Mouse (Mus musculus): Measurements from ENCODE around the gene Fam57b. TPM values are rescaled to one million over a fixed set of nuclear protein-coding genes. Genes with fewer than 3 reads are reported as not detected.
"Not testable (repeated sequence)": the region's sequence is repeated elsewhere in the genome, so short reads cannot be mapped to it uniquely, and the experiment has no call there.

Gene Fam57b
- total RNA-seq, 2 experiments from 2014 or later, result 12.9 to 13.7 TPM

DNA sequence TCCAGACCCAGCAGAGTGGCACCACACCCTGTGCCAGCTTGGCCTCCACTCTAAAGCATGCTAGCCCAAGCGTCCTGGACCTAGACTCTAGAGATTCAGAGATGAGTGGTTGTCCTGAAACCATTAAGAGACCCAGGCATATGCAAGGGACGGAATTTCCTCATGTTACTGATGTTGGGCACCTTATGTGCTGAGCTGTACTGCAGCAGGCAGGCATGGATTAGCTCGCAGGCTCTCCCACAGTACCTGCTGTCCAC lies 21.6 kb upstream of the Fam57b start:
- intact Hi-C loops (cut with DNase I), result loop anchor here (2.0 kb wide), 1 partner anchor 15 kb away; no protein-coding TSS in a partner anchor

DNA sequence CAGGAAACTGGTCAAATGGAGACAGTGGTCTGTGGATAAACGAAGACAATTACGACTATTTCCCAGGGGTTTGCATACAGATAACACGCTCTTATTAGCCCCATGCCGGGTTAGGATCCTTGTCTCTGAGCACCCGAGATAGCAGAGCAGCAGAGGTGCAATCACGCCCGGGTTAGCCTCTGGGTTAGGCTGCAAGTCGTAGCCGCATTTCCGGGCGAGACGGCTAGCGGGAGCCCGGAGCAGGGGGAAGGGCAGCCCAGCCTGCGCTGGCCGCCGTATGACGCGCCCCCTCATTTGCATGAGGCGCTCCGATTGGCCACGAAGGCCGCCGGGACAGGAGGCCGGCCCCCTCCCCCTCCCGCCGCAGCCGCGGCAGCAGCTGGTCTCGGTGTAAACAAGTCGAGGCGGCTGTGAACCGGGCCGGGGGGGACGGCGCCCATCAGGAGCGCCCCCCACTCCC lies 20.8 kb upstream of the Fam57b start, which contains the start of gene Ypel3:
Ypel3 (plus strand) TSS at position 358 of the 460 bp plus-strand sequence.
- intact Hi-C loops (cut with DNase I), result no loop called here
- DNase-seq, result peak; percentile 97

More for the DNA sequence above, 21.6 kb upstream of the Fam57b start:
- no peak for DNase-seq

DNA sequence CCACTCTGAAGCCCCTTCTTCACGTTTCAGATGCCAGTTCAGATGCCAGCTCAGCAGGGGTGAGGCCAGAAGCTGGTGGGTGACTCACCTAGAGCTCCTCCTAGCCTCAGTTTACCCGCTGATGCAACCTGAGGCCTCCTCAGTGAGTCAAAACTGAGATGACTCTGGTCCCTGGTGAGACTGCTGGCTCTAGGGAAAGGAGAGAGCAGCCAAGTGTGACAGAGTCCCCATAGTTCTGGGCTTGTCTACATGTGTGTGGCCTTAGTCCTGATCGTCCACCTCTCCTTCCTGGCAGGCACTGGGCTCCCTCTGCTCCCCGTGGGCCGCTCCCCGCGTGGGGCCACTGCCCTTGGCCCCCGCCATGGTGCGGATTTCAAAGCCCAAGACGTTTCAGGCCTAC lies 20.0 kb upstream of the Fam57b start:
- no peak for DNase-seq
- intact Hi-C loops (cut with DNase I), result no loop called here

DNA sequence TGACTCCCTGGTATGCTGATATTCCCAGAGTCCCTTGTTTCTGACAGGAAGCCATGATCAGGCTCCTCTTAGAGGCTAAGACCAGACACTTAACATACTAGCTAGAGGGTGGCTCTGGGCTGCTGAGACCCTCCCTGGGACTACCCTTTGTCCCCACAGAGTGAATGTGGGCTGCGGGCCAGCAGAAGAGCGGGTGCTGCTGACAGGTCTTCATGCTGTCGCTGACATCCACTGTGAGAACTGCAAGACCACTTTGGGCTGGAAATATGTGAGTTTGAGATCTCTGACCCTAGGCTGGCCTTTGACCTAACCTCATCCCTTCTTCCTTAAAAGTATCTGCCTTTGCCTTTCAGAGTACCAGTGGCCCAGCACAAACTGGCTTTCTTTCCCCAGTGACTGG lies 19.3 kb upstream of the Fam57b start:
- intact Hi-C loops (cut with DNase I), result no loop called here
- DNase-seq, result no peak

DNA sequence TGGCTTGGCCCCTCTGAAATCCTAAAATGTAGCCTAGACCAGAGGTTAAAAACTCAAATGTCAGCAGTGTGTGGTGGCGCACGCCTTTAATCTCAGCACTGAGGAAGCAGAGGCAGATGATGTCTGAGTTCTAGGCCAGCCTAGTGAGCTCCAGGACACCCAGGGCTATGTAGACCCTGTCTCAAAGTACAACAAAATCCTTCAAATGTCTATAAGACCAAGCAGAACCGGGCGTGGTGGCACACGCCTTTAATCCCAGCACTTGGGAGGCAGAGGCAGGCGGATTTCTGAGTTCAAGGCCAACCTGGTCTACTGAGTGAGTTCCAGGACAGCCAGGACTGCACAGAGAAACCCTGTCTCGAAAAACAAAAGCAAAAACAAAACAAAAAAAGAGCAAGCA lies 18.4 kb upstream of the Fam57b start:
- intact Hi-C loops (cut with DNase I); DNase-seq: not testable (repeated sequence)

DNA sequence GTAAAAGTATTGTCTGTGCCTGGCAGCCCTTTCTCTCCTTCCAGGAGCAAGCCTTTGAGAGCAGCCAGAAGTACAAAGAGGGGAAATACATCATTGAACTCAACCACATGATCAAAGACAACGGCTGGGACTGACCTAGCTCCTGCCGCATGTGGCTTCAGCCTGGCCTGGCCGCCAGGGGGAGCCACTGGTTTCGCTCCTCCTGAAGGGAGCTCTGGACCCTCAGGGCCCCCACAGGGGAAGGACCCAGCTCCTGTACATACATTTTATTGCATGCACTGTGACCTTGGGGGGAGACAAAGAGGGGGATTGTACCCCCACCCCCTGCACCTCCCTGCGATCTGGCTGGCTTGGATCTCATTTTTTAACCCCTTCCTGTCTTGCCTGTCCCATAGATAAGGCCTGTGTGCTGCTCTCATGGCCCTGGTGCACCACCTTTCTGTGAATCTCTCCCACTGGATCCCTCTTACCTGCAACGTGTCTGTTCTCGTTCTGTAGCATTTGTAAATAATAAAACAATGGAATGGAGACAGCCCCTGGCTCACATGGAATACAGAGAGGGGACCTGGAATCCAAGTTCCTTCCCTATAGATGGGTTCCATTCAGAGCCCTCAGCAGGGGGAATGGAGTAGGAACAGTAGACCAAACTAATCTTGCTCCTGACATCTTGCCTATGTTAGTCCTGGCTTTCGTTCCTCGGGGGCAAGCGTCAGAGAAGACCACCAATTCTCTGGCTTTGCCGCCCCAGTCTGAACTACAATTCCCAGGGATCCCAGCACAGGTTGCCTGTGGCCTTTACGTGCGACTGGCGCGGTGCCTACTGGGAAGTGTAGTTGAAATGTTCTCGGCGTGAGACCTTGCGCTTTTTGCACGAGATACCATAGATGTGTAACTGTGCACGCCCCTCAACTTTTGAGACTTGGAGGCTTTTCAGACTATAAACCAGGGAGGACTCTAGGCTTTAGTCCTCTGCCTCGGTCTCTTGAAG lies 17.2 kb upstream of the Fam57b start:
- DNase-seq, result peak; percentile 89 to 93
- intact Hi-C loops (cut with DNase I), result no loop called here

DNA sequence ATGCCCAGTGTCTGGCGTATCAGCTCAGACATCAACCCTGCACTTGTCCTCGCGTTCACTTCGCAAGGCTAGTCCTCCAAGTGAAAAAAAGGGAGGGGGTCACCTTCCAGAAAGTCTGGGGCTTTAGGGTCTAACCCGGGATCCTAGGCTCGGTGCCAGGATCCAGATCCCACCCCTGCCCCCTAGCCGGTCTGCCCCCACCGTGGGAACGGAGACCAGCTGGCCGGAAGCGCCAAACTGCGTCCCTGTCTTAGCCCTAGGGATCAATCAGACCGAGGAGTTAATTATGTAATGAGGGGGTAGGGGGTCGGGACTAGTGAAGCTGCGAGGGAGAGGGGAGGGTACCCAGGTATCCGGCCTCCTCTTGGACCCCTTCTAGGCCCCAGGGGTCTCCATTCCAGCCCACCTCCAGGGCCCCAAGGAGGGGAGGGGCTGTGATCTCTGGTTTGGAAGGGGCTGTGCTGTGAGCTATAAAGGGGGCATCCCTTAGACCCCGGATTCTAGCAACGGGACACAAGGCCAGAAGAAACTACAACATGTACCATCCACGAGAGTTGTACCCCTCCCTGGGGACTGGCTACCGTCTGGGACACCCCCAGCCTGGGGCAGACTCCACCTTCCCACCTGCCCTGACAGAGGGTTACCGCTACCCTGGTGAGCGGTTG lies 16.4 kb upstream of the Fam57b start, which contains the start of gene Tbx6:
Tbx6 (plus strand) TSS at position 513 of the 665 bp plus-strand sequence.
- peak in 1 of 2 experiments; percentile 48 for DNase-seq
- intact Hi-C loops (cut with DNase I), result no loop called here

DNA sequence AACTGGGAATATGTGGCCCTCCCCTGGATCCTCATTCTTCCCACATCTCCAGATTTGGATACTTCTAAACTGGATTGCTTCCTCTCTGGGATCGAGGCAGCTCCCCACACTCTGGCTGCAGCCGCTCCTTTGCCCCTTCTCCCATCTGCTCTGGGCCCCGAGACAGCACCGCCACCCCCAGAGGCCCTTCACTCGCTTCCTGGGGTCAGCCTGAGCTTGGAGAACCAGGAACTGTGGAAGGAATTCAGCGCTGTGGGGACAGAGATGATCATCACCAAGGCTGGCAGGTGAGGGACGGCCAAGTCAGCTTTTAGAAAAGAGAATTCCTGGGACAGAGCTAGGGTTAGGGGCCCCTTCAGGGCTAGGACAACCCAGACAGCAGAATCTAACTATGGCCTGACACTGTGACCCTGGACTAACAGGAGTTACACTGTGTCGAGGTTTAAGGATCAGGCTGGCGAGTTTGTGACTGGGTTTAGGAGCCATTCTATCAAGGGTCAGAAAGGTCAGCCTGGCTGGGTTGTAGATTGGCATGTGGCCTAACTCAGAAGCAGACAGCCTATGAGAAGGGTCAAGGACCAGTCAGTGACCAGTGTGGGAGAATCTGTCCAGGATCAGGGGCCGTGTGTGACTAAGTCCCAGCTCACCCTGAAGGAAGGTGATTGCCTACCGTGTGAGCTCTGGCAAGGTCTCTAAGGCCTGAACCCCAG lies 15.7 kb upstream of the Fam57b start:
- no peak for DNase-seq
- intact Hi-C loops (cut with DNase I), result no loop called here

DNA sequence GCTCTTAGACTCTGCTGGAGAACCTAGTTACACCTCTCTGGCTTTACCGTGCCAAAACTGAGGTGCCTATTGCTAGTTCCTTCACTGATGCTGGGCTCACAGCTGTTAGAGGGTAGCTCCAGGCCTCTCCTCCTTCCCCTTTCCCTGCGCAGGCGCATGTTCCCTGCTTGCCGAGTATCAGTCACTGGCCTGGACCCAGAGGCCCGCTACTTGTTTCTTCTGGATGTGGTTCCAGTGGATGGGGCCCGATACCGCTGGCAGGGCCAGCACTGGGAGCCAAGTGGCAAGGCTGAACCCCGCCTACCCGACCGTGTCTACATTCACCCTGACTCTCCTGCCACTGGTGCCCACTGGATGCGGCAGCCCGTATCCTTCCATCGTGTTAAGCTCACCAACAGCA lies 14.8 kb upstream of the Fam57b start:
- DNase-seq, result no peak
- intact Hi-C loops (cut with DNase I), result no loop called here

DNA sequence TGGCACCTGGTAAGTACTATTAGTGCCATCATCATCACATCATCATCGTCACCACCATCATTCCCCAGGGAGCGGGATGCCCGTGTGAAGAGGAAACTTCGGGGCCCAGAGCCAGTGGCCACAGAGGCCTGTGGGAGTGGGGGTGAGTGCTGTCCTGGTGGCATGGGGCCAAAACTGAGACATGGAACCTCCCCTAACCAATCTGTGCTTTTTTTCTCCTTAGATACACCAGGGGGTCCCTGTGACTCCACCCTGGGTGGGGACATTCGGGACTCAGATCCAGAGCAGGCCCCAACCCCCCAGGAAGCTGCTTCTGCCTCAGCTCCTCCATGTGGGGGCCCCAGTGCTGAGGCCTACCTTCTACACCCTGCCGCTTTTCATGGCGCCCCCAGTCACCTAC lies 13.0 kb upstream of the Fam57b start:
- DNase-seq, result no peak
- intact Hi-C loops (cut with DNase I), result no loop called here

DNA sequence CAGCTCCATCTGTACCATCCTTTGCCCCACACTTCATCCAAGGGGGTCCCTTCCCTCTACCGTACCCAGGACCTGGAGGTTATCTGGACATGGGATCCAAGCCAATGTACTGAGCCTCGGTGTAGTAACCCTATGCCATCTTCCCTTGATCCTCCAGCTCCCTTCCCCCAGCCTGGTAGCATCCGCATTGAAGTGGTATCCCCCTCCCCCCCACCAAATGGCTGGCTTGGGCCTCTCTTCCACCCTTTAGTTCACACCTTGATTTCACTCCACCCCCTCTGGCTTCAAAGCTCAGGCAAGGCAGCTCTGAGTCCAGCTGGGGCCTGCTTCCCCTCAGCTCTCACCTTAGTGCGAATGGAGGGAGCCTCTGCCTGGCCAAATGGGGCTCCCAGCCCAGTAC lies 12.4 kb upstream of the Fam57b start:
- no peak for DNase-seq
- intact Hi-C loops (cut with DNase I), result no loop called here

DNA sequence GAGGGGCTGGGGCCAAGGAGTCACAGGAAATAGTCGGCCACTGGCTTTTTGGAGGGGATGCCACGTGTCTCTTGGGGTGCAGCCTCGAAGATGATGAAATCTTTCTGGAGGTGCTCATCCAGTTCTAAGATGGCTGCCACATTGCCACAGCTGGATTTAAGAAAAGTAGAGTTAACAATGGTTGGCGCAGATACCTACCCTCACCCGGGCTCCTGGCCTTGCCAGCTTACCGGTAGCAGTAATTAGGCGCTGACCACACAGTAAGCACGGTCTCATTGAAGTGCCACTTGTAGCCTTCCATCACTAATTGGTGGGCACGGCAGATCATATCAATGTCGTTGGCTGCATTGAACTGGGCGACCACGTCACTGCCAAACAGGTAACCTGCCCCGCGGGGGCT lies 11.3 kb upstream of the Fam57b start:
- intact Hi-C loops (cut with DNase I), result no loop called here
- no peak for DNase-seq

DNA sequence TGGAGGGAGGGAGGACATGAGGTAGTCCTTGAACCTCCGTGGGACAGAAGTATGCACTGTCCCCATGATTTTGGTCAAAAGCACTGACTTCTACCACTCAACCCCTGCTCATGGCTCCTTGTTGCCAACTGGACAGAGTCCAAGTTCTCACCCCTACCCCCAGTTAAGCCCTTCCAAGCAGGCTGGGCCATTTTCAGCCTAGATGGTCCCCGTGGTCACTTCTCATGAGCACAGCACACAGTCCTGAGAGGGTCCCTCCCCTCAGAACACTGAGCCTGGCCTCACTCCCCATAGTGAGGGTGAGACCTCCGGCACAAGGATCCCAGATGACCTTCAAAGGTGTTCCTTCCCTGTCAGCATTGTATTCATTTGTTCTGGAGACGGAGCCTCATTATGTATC lies 8.3 kb upstream of the Fam57b start:
- intact Hi-C loops (cut with DNase I), result no loop called here
- no peak for DNase-seq

DNA sequence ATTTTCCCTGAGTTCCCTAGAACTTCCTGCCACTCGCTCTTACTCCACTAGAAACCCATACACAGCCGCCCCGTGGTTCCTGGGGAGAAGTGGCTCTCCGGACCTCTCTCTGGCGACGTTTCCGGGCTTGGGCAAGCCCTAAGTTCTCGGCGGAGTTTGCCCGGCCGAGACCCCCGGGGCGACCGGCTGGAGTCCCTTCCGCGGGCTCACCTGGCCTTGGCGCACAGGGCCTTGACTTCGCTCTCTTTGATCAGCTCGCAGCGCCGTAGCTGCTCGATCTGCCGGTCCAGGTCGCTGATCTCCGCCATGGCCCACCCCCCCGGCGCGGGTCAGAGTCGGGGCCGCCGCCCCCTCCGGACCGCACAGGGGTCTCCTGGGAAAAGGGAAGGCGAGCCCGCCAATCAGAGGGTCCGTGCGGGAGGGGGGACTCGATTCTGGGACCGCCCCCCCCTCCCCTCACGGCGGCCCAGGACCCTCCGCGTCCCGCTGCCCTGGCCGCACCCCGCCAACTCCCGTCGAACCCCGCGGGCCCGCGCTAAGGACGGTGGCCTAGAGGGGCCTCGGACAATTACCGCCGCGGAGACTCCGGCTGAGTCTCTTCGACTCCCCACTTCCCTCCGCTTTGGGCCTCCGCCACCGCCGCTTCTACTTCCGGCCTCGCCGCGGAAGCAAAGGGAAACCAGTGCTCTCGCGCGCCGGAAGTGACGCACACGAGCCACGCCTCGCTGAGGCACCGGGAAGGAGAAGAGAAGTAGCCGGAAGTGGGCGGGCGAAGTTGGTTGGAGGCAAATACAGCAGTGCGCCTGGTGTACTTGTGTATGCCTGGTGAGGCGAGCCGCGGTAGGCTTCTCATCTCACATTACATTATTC lies 5.4 kb upstream of the Fam57b start, which contains the start of gene Ppp4c:
Ppp4c (minus strand) TSS at position 646 of the 870 bp plus-strand sequence.
- intact Hi-C loops (cut with DNase I), result loop anchor here (10.0 kb wide), 2 partner anchors 553 to 683 kb away; partner anchors contain the start of genes Fbrs and Zfp768
- peak; percentile 97 to 98 for DNase-seq

DNA sequence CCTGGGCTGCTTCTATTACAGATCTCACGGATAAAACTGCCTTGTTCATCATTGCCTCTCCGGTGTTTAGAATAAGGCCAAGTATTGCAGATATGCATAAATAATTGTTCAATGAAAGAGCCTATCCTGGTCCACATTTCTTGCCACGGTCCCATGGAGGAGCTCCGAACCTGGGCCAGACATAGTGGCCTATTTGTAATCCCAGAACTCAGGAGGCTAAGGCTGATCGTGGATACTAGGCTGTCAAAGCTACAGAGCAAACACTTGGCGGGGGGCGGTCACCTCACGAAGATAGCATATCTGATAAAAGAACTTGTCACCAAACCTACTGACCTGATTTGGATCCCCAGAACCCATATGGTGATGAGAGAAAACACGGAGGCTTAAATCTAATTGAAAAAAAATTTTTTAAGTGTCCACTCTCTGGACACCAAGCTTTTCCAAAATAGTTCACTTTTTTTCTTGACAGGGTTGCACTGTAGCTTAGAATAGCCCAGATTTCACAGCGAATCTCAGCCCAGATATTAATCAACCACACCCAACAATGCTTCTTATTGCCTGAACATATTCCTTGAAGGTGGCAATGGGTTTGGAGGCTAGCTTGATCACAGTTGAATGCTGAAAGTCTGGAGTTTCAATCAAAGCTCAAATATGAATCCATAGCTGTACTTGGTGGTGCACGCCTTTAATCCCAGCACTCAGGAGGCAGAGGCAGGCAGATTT lies 4.6 kb upstream of the Fam57b start:
- intact Hi-C loops (cut with DNase I), result loop anchor here (10.0 kb wide), 2 partner anchors 552 to 682 kb away; partner anchors contain the start of genes Fbrs and Zfp768
- DNase-seq, result no peak

DNA sequence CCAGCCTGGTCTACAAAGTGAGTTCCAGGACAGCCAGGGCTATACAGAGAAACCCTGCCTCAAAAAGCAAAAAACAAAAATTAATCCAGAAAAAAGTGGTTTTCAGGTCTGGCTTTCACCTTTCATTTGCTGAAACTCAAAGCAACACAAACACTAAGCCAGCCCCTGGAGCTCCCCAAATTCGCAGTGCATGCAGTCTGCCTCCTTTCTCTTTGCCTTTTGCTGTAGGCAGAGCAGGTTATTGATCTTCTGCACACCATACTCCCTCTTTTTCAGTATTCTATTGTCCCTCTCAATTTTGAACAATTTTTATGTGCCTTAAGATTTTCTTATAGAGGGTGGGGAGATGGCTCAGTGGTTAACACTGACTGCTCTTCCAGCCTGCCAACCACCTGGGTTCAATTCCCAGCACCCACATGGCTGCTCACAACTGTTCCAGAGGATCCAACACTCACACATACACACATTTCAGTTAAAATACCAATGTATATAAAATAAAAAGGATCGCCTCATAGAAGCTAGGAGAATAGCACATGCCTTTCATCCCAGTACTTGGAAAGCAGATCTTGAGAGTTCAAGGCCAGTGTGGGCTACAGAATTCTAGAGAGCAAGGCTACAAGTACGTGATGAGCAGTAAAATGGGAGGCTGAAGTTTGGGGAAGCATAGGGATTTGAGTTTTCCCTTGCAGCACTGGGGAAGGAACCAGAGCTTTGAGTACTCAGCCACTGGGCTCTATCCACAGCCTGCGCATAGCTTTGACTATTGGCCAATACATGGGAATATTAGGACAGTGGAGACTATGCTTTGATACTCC lies 3.8 kb upstream of the Fam57b start:
- DNase-seq, result no peak
- intact Hi-C loops (cut with DNase I), result loop anchor here (10.0 kb wide), 2 partner anchors 551 to 681 kb away; partner anchors contain the start of genes Fbrs and Zfp768

DNA sequence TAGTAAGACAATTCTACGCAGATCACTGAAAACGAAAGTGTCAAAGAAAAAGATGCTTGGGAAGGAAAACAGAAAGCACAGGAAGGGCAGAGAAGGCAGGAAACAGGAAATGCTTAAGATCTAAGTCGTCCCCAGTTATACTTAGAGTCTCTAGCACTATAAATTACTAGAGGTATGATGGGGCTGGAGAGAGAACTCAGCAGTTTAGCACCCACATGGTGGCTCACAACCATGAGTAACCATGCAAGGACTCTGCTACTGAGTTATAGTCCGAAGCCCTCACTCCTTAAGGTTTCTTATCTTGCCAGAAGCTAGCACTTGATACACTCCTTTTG lies 3.2 kb upstream of the Fam57b start:
- intact Hi-C loops (cut with DNase I), result loop anchor here (10.0 kb wide), 2 partner anchors 551 to 681 kb away; partner anchors contain the start of genes Fbrs and Zfp768
- DNase-seq, result no peak

All from heart, postnatal 14 days (tissue).